Mouse (Mus musculus) cerebellum, postnatal 25 days (tissue): ENCODE results near the gene Map4k2.
A peak's percentile ranks its signal among the peaks of the same experiment; 100 is the strongest.

Experiments
- DNase-seq, 2 experiments: peaks; one replicate each; pipeline ENCODE4 v3.0.0; 2021; ENCODE audit warnings: mixed read lengths in 2 of 2

The Map4k2 gene

DNA sequence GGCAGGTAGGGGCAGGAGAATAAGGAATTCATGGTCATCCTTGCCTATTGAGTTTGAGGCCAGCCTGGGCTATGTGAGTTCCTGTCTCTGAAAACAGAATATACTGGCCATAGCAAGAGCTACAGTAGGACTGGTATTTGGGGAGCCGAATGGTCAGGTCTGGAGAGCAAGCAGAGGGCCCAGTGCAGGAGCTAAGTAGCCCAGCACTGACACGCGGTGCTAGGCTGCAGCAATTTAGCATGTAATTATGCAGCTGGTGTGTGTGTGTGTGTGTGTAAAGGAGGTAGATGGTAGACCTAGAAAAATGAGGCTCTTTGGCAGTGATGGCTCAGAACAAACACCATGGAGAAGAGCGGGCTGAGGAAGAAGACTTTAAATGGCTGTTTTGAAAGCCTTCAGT, 6.7 kb downstream of the Map4k2 start:
- no peak for DNase-seq

DNA sequence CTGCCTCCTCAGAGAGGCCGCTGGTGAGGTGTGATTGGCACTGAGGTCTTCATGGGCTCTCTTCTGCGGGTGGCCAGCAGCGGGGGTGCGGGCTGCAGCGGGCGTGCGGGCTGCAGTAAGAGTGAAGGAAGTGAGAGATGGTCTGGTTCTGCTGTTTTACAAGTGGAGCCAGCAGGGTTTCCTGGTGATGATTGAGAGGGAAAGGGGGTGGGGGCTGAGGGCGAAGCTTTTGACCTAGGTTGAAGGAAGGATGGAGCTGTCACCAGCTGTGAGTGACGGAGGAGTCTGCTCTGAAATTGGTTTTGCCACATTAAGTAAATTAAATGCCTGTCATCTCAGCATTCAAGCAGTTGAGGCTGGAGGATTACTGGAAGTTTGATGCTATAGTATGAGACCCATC, 7.8 kb downstream of the Map4k2 start:
- DNase-seq: no peak

DNA sequence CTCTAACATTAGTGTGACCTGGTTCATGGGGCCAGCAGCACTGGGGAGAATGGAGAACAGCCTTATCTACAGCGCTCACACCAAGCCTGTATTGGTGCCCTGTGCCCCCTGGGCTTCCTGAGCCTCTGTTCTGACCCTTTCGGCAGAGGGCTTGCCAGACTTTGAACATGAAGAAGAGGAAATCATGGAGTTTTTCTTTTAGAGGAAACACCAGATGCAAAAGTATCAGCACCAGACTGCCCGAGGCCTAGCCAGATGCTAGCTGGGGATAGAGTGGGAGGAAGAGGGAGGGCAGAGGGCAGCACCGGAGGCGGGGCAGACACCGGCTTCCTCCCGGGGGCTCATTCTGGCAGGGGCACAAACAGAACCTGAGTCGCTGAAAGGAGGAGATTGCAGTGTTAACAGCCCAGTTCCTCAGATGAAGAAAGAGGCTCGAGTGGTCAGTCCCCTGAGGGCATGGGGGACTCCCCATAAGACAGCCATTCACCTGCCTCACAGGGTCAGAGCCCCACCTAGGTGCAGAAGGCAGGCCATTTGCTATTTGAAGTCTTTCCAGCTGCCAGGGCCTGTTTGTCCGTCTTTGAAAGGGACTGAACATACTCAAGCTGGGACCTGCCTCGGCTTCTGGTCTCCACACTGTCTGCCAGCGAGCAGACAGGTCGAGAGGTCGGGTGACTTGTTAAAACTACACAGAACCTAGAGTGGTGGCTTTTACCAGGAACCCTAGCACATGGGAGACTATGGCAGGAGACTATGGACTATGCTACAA, 8.5 kb downstream of the Map4k2 start:
- DNase-seq: no peak

DNA sequence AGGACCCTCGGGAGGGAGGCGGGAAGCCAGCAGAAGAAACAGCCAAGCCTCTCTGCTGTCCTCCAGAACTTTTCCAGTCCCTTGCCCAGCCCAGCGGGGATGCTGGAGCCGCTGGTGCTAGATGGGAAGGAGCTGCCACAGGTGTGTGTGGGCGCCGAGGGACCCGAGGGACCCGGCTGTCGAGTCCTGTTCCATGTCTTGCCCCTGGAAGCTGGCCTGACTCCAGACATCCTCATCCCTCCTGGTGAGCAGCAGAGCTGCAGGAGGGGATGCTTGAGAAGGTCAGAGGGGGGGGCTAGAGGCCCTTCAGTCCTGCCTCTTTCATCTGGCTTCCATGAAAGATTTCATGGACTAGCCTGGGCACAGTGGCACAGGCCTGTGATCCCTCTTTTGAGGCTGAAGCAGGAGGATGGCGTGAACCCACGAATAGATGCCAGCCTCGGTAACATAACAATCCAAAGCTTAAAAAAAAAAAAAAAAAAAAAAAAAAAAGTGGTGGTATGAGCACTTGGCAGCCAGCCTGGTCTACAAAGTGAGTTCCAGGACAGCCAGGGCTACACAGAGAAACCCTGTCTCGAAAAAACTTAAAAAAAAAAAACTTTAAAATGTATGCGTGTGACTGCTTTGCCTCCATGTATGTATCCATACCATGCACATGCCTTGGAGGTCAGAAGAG, 10.6 kb downstream of the Map4k2 start:
- peak in 1 of 2 experiments; percentile 46 for DNase-seq

DNA sequence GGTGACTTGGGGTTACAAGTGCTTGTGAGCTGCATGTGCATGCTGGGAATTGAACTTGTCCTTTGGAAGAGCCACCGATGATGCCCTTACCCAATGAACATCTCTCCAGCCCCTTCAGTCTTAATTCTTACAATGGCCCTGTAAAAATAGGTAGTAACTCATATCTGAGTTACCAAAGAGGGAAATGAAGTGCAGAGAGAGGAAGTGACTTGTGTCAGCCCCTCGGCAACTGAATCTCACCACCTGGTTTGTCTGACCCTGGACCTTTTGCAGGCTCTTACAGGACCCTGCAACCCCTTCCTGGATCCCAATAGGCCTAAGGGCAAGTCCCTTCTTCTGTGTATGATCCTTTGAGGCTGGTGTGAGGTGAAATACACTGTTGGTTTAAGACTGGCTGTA, 11.2 kb downstream of the Map4k2 start:
- no peak for DNase-seq

DNA sequence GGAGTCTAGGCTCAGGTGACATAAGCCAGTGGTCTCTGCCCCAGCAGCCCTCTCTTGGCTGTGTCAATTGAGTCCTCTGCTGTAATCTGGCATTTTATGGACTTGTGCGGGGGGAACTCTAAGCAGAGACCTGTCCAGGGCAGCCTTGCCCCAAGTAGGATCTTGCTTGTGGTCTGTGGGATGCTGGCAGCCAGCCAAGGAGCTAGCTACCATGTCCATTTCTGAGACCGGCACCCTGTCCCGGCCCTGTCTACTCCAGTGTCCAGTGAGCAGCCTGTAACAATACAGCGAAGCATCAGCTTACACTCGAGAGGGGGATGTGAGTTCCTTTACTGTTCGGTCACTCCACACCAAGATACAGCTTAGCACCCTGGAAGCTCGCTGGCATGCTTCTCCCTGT, 13.1 kb downstream of the Map4k2 start:
- peak in 1 of 2 experiments; percentile 50 for DNase-seq

DNA sequence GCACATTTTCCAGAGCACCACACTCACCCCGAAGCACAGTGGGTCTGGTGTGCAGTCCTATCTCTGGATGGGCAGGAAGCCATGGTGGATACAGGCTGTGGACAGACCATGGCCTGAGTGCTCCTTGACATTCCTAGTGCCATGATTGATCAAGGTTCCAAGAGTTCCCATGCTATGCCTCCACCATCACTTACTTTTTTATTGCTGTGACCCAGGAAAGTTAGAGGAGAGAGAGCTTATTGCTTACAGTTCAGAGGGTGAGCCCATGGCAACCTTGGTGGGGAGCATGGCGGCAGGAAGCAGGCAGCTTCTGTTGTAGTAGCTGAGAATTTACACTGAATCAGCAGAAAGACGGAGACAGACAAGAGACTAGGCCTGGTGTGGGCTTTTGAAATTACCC, 20.4 kb downstream of the Map4k2 start:
- no peak for DNase-seq

DNA sequence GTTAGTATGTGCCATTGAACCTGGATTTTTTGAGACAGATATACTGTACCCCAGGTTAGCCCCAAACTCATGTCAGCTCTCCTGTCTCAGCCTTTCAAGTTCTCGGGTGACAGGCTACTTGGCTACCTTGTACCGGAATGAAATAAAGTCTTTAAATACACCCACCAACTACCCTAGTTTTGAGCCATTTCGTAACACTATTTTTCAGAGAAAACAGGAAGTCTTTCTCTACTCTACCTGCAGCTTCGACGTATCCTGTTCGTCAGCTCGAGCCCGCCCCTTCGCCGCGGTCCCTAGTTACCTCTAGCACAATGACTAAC, 22.1 kb downstream of the Map4k2 start:
- DNase-seq: no peak

DNA sequence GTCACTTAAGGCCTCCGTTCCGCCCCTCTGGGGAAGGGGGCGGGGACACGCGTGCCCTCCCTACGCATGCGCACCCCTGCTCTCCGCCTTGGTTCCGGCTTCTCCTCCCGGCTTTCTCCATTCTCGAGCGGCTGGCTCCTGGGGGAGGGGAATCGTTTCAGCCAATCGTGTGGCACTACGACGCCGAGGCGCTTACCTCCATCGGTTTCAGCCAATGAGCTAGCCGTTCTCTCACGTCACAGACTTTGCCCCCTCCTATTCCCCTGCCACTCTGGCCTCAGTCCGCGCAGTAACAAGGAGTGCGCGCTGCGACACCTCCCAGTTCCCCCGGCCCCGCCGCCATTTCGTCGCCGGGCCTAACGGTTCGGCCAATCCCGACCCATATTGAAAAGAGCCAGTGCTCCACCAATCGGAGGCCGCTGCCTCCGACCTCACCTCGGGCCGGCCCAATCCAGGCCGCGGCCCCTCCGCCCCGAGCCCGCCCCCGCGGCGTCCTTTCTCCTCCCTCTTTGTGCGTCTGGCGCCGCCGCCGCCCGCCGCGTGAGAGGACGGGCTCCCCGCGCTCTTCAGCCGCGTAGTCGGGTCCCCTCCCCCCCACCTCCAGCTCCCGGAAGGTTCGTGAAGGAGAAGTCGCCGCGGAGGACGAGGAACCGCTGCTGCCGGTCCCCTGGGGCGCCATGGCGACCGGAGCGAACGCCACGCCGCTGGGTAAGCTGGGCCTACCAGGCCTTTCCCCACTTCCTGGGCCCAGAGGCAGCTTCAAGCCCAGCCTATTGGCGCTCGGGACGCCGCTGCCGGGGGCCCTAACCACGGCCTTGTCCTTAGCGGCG, 22.7 kb downstream of the Map4k2 start, which contains the start of gene Sf1:
Gene Sf1, plus strand, starts transcription at position 280 of the 830 bp plus-strand sequence.
- peak; percentile 99 for DNase-seq

DNA sequence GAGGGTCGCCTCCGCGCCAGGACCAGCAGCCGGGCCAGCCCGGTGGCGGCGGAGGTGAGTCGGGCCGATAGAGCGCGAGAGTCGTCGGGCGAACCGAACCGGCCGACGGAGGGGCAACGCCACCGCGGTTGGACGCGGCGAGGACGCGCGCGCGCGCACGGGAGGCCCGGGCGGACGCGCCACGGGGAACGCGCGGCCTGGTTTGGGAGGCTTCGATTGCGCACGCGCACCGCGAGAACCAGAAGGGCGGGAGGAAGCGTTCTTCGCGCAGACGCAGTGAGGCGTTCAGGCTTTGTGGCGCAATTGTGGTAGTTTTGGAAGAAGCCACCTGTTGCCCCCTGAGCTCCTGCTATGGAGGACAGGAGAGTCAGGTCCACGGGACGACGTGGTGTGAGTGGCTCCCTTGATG, 23.4 kb downstream of the Map4k2 start:
- peak; percentile 94 to 97 for DNase-seq

DNA sequence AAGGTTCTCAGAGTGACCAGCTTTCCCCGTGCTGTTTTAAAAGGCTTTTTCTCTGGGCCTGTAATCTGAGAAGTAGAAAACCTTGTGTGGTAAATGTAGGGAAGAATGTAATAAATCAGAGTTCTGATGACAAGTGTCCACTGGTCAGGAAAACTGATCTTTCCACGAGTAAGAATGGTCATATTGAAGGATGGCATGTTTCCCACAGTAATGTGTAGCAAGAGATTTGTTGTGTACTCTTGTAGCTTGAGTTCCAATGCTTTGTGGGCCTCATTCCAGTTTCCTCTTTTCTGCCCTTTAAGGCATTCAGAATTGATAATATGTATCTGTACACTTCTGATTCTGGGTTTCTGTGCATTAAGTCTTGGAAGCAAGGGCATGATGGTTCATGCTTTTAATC, 23.9 kb downstream of the Map4k2 start:
- no peak for DNase-seq

DNA sequence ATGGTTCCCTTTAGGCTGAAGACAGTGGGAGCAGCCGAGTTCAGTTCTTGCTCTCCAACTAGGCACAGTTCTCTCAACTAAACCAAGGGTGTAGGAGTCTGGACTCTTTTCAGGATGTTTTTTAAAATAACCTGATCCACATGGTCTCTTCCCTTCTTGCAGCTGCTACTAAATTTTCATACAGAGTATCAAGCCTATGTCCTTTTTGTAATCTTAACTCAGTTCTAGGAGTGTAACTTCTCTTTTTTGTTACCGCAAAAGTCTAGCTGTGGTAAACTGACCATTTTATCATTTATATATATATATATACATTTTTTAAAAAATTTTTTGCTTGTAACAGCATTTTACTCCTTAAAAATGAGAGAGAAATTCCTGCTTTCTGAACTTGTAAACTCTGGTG, 29.2 kb downstream of the Map4k2 start:
- no peak for DNase-seq

DNA sequence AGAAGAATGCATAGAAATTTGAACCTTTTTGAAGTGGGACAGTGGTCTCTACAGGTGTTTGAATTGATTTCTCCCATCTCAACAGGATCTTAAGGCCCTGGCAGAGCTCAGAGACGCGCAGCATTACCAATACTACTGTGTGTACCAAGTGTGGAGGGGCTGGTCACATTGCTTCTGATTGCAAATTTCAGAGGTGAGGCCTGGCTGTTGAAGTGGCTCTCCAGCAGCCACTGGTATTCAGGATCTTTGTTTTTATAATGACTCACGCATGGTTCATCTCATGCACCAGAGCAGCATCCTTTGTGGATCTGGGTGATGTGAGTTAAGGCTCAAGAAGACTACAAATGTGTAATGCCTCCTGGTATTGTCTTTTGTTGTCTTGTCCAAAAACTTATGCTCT, 31.5 kb downstream of the Map4k2 start:
- DNase-seq: no peak

DNA sequence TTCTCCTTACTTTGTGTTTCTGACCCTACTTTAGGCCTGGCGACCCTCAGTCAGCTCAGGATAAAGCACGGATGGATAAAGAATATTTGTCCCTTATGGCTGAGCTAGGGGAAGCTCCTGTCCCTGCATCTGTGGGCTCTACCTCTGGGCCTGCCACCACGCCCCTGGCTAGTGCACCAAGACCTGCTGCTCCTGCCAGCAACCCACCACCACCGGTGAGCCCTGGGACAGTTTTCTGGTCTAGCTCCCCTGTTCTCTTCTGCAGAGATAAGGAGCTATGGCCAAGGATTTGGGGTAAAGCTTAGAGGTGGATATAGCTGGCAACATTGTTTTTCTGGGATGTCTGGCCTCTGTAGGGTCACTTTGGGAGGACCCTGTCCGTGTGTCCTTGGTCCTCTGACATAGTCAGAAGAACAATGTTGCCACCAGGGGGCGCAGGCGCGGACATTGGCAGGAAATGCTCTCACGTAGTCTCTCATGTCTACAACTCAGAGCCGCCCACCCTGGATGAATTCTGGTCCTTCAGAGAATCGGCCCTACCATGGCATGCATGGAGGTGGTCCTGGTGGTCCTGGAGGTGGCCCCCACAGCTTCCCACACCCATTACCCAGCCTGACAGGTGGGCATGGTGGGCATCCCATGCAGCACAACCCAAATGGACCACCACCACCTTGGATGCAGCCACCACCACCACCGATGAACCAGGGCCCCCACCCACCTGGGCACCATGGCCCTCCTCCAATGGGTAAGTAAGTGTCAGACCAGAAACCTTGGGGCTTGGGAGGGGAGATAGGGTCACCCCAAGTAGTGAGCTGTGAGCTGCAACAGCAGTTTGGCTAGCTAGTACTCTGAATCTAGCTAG, 32.8 kb downstream of the Map4k2 start:
- DNase-seq: peak; percentile 83 to 94

DNA sequence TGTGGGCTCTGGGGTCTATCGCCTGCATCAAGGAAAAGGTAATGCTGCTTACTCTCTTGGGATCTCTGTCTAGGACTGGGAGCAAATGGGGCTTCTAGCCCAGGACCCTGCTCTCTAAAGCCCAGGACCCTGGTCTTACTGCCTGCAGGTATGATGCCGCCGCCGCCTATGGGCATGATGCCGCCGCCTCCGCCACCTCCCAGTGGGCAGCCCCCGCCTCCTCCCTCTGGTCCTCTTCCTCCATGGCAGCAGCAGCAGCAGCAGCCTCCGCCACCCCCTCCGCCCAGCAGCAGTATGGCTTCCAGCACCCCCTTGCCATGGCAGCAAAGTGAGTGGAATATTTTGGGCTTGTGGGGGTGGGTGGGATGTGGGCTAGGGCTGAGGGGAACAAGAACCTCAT, 33.6 kb downstream of the Map4k2 start:
- no peak for DNase-seq

DNA sequence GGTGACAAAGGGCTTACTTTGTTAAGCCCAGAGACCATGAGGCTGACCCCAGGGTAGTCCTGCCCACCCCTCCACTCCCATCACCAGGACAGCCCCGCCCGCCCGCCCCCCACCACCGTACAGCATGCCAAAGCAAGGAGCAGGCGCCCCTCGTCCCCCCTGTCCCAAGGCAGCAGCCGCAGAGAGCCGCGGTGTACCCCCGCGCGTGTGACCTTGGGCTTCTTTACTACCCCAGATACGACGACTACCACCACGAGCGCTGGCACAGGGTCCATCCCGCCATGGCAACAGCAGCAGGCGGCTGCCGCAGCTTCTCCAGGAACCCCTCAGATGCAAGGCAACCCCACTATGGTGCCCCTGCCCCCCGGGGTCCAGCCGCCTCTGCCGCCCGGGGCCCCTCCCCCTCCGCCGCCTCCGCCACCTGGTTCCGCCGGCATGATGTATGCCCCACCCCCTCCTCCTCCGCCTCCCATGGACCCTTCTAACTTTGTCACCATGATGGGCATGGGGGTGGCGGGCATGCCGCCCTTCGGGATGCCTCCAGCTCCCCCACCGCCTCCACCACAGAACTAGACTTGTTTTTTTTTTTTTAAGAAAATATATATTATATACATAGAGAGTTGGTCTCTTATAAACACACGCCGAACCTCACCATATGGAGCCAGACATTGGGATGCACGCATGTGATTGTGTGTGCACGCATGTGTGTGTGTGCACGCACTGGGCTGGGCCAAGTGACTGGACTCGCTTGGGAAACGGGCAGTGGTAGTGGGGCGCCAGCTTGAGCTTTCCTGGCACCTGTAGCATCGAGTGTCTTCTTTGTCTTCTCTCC, 34.7 kb downstream of the Map4k2 start:
- no peak for DNase-seq

DNA sequence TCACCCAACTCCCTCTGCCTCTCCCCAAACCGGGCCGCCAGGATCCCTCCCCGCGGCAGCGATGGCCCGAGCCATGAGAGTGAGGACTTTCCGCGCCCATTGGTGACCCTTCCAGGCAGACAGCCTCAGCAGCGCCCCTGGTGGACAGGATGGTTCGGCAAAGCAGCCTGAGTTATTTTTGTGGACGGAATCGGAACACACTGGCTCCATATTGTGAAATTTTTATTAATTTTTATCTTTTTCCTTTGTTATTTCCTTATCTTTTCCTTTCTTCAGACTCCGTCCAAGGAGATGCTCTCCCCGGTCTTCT, 35.3 kb downstream of the Map4k2 start:
- peak; percentile 83 to 89 for DNase-seq

DNA sequence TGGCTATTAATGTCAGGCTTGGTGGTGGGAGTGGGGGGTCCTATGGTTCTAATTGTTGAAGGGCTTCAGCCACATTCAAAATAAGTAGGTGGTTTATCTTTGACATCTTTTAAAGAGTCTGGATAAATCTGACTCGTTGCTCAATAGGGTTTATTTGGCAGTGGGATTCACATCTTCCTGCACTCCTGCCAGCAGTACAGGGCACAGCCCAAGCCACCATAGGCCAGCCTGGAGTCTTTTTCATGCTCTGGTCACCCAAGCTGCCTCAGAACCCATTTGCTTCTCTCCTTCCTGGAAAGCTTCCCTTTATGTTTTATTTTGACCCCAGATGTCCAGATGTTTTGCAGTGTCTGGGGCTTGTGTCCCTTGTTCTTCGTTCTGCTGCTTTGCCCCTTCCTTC, 35.7 kb downstream of the Map4k2 start:
- no peak for DNase-seq

DNA sequence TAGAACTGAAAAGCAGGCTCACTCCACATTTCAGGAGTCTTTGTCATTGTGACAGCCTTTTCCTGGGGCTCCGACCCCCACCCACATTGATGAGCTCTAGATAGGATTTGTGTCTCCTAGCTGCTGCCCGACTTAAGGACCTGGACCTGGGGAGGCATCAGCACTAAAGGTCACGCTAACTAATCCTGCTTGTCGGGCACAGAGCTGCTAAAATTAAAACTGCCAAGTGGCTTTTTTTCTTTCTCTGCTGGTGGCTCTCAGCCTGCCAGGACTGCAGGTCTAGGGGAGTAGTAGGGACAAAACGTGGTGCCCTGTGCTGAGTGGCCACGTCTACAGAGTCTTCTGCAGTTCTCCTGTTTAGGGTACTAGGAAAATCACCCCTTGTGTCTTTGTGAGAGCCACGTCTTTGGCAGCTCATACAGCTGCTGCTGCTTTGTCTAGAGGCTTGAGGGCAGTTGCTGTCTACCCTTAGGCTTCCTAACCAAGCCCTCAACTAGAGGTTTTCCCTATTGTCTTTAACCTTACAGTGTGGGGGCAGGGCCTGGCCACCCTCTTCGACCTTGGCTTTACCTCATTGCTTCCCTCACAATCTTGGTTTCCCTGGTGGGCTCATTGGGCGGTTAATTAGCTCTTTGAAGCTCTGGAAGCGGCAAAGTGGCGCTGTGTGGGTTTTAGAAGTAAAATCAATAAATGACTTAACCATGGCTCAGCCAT, 36.5 kb downstream of the Map4k2 start:
- peak; percentile 57 to 67 for DNase-seq

DNA sequence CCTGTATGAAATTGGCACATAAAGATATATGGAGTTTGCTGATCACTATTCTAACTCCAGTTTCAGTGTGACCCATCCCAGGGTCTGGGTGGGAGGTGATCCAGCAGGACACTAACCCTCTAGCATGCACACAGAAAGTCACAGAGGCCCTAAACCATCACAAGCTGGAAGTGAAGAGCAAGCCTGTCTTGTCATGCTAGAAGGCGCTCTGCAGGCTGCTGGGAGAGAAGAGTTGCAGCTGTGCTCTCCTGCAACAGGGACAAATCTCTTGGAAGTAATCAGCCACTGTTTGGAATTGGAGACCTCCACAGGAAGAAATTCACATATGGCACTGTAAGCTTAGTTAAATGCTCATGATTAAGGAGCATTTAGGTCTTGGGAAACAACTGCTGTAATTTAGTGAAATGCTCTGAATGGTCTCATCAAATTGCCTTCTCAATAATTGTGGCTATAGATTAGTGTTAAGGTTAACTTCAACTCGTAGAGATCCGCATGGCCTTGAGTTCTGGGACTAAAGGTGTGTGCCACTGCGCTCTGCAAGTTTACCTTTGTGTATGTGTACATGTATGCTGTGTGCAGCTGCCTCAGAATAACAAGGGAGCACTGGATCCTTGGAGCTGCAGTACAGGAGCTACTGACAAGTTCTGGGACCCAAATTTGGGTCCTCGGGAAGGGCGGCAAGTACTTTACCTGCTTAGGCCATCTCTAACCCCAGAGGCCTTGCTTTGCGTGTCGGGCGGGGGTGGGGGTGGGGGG, 39.7 kb downstream of the Map4k2 start:
- DNase-seq: no peak

DNA sequence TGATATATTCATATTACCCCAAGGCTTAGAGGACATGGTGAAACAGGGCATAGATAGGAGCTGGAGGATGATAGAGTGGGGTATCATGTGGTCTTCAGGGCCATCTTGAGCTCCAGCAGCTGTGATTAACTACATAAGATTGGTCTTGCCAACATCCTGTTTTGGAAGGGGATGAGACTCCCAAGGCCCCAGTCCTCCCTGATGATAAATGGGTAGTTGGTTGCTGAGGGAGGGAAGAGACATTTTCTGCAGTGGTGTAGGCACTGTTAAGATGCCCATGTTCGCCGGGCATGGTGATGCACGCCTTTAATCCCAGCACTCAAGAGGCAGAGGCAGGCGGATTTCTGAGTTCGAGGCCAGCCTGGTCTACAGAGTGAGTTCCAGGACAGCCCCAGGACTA, 40.3 kb downstream of the Map4k2 start:
- DNase-seq: no peak
